Mouse (Mus musculus) heart, postnatal 0 days (tissue): ENCODE data around the gene Tlx3.

ENCODE experiments used
- CTCF ChIP-seq: IDR thresholded peaks from 2 replicates; pipeline ENCODE4 v1.5.1; 2016; ENCODE audit warnings: antibody characterized with exemption, control low read depth, low read depth
- EP300 ChIP-seq: IDR thresholded peaks from 2 replicates; pipeline ENCODE4 v1.6.1; 2016; ENCODE audit warnings: antibody characterized with exemption, low read depth

- TF ChIP-seq CTCF, result no peak
- TF ChIP-seq EP300, result no peak
These were observed 45.8 kb downstream of the Tlx3 start for GRCm38 (mm10) chr11:33157453-33158196.
